Mouse (Mus musculus): ENCODE measurements around the gene Fads3. TPM values are rescaled to one million over a fixed set of nuclear protein-coding genes. Genes with fewer than 3 reads are reported as not detected.

Gene Fads3
- polyA plus RNA-seq, 1 experiment from 2014 or later, result 9.6 TPM

DNA sequence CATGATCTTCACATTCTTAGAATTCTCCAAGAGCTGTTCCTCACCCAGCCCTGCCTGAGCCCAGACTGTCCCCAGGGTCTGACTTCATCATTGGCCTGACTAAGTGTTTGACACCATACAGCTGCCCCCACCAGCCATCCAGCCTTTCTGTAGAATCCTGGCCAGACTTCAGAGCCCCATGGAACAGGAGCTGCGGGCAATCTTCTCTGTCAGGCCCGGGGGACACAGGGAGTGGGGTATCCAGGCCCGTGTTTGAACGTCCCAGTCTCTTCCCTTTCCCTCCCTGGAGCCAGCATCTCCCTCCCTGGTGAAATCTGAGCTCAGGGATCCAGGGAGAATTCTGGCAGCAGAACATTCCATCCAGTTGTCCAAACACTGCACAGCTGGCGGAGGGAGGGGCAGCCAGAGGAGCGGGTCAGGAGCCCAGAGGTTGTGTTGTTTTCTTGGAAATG, 28.5 kb upstream of the Fads3 start:
- no peak overlapping the region for H3K27ac ChIP-seq (replicated peaks)
- ATAC-seq (ENCODE audit: low FRiP score, low read depth), result no peak
- H3K36me3 ChIP-seq, result no peaks in the 10 kb centered on the region
- no peak overlapping the region for H3K4me3 ChIP-seq
- peaks cover 5% of the 10 kb centered on the region; the same call in 1 of the 2 replicates for H3K4me1 ChIP-seq
- WGBS, result 57% methylated on average over 6 of the region's 6 CpGs
- no peak overlapping the region for H3K9ac ChIP-seq (replicated peaks)
- peaks cover 12% of the 10 kb centered on the region; the same call in 1 of the 2 replicates for H3K27me3 ChIP-seq
- no peaks in the 10 kb centered on the region for H3K9me3 ChIP-seq
- no peak overlapping the region for H3K4me2 ChIP-seq (replicated peaks)

DNA sequence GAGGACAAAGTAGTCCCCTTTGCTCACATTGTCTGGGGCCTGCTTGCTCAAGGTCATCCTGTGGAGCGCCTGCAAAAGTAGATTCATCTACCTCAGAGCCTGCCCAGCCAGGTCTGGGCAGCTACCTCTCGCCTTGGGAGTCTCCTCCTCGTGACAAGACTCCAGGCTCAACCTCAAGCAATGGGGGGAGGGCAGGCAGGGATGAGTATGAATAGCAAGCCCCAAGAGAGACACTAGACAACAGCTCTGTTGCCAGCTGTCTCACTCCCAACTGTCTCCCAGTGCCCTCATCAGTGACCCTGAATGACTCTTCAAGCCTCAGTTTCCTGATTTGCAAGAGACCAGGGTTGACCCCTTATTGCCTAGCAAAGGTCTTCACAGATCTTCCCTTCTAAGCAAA, 28.0 kb upstream of the Fads3 start:
- Histone ChIP-seq H3K36me3 (no peaks in the 10 kb centered on the region), H3K4me3 (no peak overlapping the region), H3K4me2 (replicated peaks) (no peak overlapping the region), H3K27me3 (peaks cover 13% of the 10 kb centered on the region; the same call in 1 of the 2 replicates), H3K9ac (replicated peaks) (no peak overlapping the region), H3K4me1 (peaks cover 8% of the 10 kb centered on the region), H3K27ac (replicated peaks) (0 out of 2 replicates have a peak overlapping the region, but pooled peaks have one; percentile 3), H3K9me3 (no peaks in the 10 kb centered on the region)
- 68% methylated on average over 3 of the region's 3 CpGs for WGBS
- no peak for ATAC-seq (ENCODE audit: low FRiP score, low read depth)

- no peak overlapping the region for H3K4me3 ChIP-seq
- H3K9me3 ChIP-seq, result no peaks in the 10 kb centered on the region
- no peak overlapping the region for H3K9ac ChIP-seq (replicated peaks)
- peaks cover 13% of the 10 kb centered on the region for H3K4me1 ChIP-seq
- 0 out of 2 replicates have a peak overlapping the region, but pooled peaks have one; percentile 3 for H3K27ac ChIP-seq (replicated peaks)
- no peak overlapping the region for H3K4me2 ChIP-seq (replicated peaks)
- no peaks in the 10 kb centered on the region for H3K36me3 ChIP-seq
- 71% methylated on average over 5 of the region's 5 CpGs for whole genome bisulfite sequencing
- peaks cover 17% of the 10 kb centered on the region for H3K27me3 ChIP-seq
- ATAC-seq (ENCODE audit: low FRiP score, low read depth), result no peak
Observed at GRCm38 (mm10) chr19:10013913-10014312, 27.5 kb upstream of the Fads3 start.

DNA sequence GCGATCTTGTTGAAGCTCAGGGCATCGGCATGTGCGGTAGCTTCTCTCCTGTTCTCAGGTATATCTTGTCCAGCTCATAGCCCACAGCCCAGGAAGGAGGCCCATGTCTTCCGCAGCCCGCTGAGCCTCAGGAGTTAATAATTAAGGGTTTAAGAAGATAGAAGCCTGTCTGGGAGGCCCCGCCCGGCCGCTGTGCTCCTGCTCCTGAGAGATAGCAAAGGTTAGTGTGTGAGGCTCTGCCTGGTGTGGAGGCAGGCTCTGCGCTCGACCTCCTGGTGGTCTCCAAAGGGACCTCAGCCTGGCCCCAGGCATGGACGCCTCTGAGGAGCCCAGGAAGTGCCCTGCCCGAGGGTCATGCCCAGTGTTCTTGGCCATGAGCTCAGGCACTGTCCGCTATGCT, 26.5 kb upstream of the Fads3 start:
- H3K4me3 ChIP-seq, result no peak overlapping the region
- H3K27me3 ChIP-seq, result peaks cover 26% of the 10 kb centered on the region
- H3K4me2 ChIP-seq (replicated peaks), result no peak overlapping the region
- no peaks in the 10 kb centered on the region for H3K9me3 ChIP-seq
- no peak overlapping the region for H3K27ac ChIP-seq (replicated peaks)
- ATAC-seq (ENCODE audit: low FRiP score, low read depth), result no peak
- no peak overlapping the region for H3K9ac ChIP-seq (replicated peaks)
- peaks cover 19% of the 10 kb centered on the region for H3K4me1 ChIP-seq
- 81% methylated on average over 13 of the region's 13 CpGs for WGBS
- no peaks in the 10 kb centered on the region for H3K36me3 ChIP-seq

DNA sequence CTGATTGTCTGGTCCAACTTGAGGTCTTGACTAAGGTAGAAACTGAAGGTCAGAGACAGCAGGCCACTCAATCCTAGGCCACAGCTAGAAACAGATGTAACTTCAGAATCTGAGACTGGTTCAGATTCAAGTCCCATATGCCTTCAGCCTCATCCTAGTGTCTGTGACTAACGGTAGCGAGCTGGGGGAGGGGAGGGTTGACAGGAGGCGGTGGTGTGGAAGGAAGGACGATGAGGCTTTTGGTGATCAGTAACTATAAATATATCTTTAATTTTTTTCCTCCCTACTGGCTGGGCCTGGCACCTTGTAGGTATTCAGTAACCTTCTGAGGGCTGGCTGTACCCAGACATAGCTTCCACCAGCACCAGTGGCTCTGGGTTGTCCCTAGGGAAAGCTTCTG, 25.9 kb upstream of the Fads3 start:
- H3K4me1 ChIP-seq, result peaks cover 19% of the 10 kb centered on the region
- no peak overlapping the region for H3K4me3 ChIP-seq
- H3K27me3 ChIP-seq, result peaks cover 29% of the 10 kb centered on the region
- no peak overlapping the region for H3K9ac ChIP-seq (replicated peaks)
- 78% methylated on average over 4 of the region's 4 CpGs for WGBS
- ATAC-seq (ENCODE audit: low FRiP score, low read depth), result no peak
- no peak overlapping the region for H3K27ac ChIP-seq (replicated peaks)
- H3K4me2 ChIP-seq (replicated peaks), result no peak overlapping the region
- no peaks in the 10 kb centered on the region for H3K9me3 ChIP-seq
- H3K36me3 ChIP-seq, result no peaks in the 10 kb centered on the region

- Histone ChIP-seq H3K36me3 (no peaks in the 10 kb centered on the region), H3K9ac (replicated peaks) (no peak overlapping the region), H3K4me1 (peaks cover 19% of the 10 kb centered on the region), H3K27me3 (peaks cover 29% of the 10 kb centered on the region), H3K9me3 (no peaks in the 10 kb centered on the region), H3K27ac (replicated peaks) (no peak overlapping the region), H3K4me2 (replicated peaks) (no peak overlapping the region), H3K4me3 (no peak overlapping the region)
- ATAC-seq (ENCODE audit: low FRiP score, low read depth), result no peak
- WGBS, result 86% methylated on average over 4 of the region's 4 CpGs
Observed at GRCm38 (mm10) chr19:10016151-10016550, 25.2 kb upstream of the Fads3 start.

GRCm38 (mm10) chr19:10017637-10018526, 23.5 kb upstream of the Fads3 start:
- H3K36me3 ChIP-seq, result no peaks in the 10 kb centered on the region
- H3K4me3 ChIP-seq, result peak overlapping the region; percentile 57
- peak; percentile 99 for ATAC-seq (ENCODE audit: low FRiP score, low read depth)
- peak overlapping the region; percentile 75 for H3K27ac ChIP-seq (replicated peaks)
- no peaks in the 10 kb centered on the region for H3K9me3 ChIP-seq
- H3K4me1 ChIP-seq, result peaks cover 22% of the 10 kb centered on the region
- H3K9ac ChIP-seq (replicated peaks), result peak overlapping the region; percentile 72
- peak overlapping the region; percentile 88 for H3K4me2 ChIP-seq (replicated peaks)
- peaks cover 29% of the 10 kb centered on the region for H3K27me3 ChIP-seq
- WGBS, result 5% methylated on average over 44 of the region's 44 CpGs

- no peaks in the 10 kb centered on the region for H3K36me3 ChIP-seq
- H3K4me3 ChIP-seq, result peak overlapping the region; percentile 57
- 0% methylated on average over 3 of the region's 3 CpGs for WGBS
- peaks cover 26% of the 10 kb centered on the region for H3K4me1 ChIP-seq
- H3K9me3 ChIP-seq, result no peaks in the 10 kb centered on the region
- H3K4me2 ChIP-seq (replicated peaks), result peak overlapping the region; percentile 88
- peak overlapping the region; percentile 75; the same call in 1 of the 2 replicates for H3K27ac ChIP-seq (replicated peaks)
- peak overlapping the region; percentile 72 for H3K9ac ChIP-seq (replicated peaks)
- ATAC-seq (ENCODE audit: low FRiP score, low read depth), result no peak
- peaks cover 29% of the 10 kb centered on the region for H3K27me3 ChIP-seq
Observed at GRCm38 (mm10) chr19:10018527-10018818, 22.9 kb upstream of the Fads3 start.

DNA sequence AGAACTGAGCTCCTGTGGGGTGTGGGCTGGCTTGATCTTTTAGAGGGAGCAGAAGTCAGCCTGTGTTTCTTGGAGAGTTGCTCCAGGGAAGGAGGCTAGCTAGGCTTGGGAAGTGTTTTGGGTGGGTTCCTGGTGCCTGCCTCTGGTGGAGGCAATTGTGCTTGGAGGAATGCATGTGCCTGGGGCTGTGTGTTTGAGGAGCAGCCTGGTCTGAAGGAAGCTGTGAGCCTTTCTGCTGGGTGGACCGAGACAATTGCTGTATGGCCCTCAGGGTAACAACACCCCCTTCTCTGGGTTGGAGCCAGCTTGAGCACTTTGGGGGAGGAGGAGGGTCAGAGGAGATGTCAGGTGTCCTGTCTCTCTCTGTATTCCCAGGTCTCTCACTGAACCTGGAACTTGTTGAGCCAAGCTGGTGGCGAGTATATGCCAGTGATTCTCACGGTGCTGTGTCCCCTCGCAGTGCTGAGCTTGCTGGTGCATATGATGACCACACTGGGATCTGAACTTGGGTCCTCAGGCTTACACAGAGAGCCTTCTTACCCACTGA, 22.1 kb upstream of the Fads3 start:
- 73% methylated on average over 4 of the region's 4 CpGs for WGBS
- peak overlapping the region; percentile 20; the same call in 1 of the 2 replicates for H3K9ac ChIP-seq (replicated peaks)

DNA sequence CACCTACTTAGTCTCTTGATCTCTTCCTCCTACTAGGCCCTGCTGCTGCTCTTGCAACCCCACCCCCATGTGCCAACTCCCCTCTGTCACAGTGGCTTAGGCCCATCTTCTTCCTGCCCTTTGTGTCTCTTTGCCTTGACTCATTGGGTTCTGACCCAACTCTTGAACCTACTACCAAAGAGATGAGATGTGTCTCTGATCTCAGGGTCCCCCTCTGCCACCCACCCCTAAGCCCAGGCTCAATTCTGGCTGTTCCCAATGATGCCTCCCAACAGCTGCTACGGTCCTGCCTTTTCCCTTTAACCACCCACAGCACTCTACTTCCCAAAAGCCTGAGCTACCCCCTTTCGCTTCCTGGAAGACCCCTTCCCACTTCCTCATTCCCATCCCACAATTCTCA, 19.4 kb upstream of the Fads3 start:
- Histone ChIP-seq H3K27ac (replicated peaks) (no peak overlapping the region), H3K4me1 (peaks cover 26% of the 10 kb centered on the region), H3K4me3 (no peak overlapping the region), H3K9ac (replicated peaks) (no peak overlapping the region), H3K9me3 (no peaks in the 10 kb centered on the region), H3K27me3 (peaks cover 19% of the 10 kb centered on the region), H3K36me3 (no peaks in the 10 kb centered on the region), H3K4me2 (replicated peaks) (no peak overlapping the region)
- 88% methylated on average over 2 of the region's 2 CpGs for WGBS
- no peak for ATAC-seq (ENCODE audit: low FRiP score, low read depth)

More for the DNA sequence above, 22.1 kb upstream of the Fads3 start:
- H3K27ac ChIP-seq (replicated peaks), result no peak overlapping the region
- ATAC-seq (ENCODE audit: low FRiP score, low read depth), result no peak
- no peaks in the 10 kb centered on the region for H3K9me3 ChIP-seq
- H3K36me3 ChIP-seq, result no peaks in the 10 kb centered on the region
- H3K4me2 ChIP-seq (replicated peaks), result peak overlapping the region; percentile 88
- H3K4me1 ChIP-seq, result peaks cover 26% of the 10 kb centered on the region
- peak overlapping the region; percentile 57 for H3K4me3 ChIP-seq
- H3K27me3 ChIP-seq, result peaks cover 29% of the 10 kb centered on the region

- Histone ChIP-seq H3K27me3 (peaks cover 17% of the 10 kb centered on the region), H3K27ac (replicated peaks) (no peak overlapping the region), H3K4me1 (peaks cover 23% of the 10 kb centered on the region), H3K4me3 (no peak overlapping the region), H3K9me3 (no peaks in the 10 kb centered on the region), H3K36me3 (no peaks in the 10 kb centered on the region), H3K4me2 (replicated peaks) (no peak overlapping the region), H3K9ac (replicated peaks) (0 out of 2 replicates have a peak overlapping the region, but pooled peaks have one; percentile 6)
- no peak for ATAC-seq (ENCODE audit: low FRiP score, low read depth)
- WGBS, result 70% methylated on average over 5 of the region's 5 CpGs
Observed at GRCm38 (mm10) chr19:10022414-10023303, 18.7 kb upstream of the Fads3 start.

All from midbrain, embryonic 12.5 days (tissue).